Mouse (Mus musculus) Patski (cell line): ENCODE measurements around the gene Dph1. TPM values are rescaled to one million over a fixed set of nuclear protein-coding genes. Genes with fewer than 3 reads are reported as not detected.

Experiments used
- ATAC-seq: fragments of 100-300 bp; one replicate; pipeline ENCODE4 v1.8.0; 2021
- CTCF ChIA-PET: fragments of 350-600 bp; sonication (Branson Sonifier 250); formaldehyde crosslinking; loops from one replicate; lab custom pipeline; 2022; ENCODE audit warnings: inconsistent platforms; lab: Charles Lee
- POLR2A ChIA-PET: fragments of 350-600 bp; sonication (Branson Sonifier 250); formaldehyde crosslinking; loops from one replicate; lab custom pipeline; 2022; ENCODE audit warnings: antibody characterized with exemption, inconsistent platforms; lab: Charles Lee
- DNase-seq: peaks from one replicate; pipeline ENCODE4 v3.0.0-alpha.2; 2011; ENCODE audit warnings: low read depth, low spot score
- H3K27me3 ChIP-seq: fragments of 371-371 bp; one replicate; pipeline ENCODE4 v1.5.1; 2021
- CTCF ChIP-seq: fragments of 100-300 bp; IDR thresholded peaks from one replicate; pipeline ENCODE4 v1.5.1; 2021
- in situ Hi-C: fragments of 300-500 bp; cut with MboI; formaldehyde crosslinking; loops from 3 replicates; pipeline ENCODE4 v1.11.1; 2018; ENCODE audit warnings: low pct_unique_long_range_greater_than_20kb, mixed read lengths
- polyA plus RNA-seq: library from polyadenylated mRNA; unstranded; gene quantifications from one replicate; pipeline ENCODE4 v1.2.3, GENCODE M21; 2021

The Dph1 gene
- polyA plus RNA-seq, 1 experiment from 2014 or later, result 43.1 TPM

- in situ Hi-C loops, result no loop called here
Measured at GRCm38 (mm10) chr11:75141038-75141437, 50.0 kb downstream of the Dph1 start.

GRCm38 (mm10) chr11:75140431-75140830 lies 50.6 kb downstream of the Dph1 start:
- ATAC-seq, result no peak
- no peaks in the 10 kb centered on the region for H3K27me3 ChIP-seq
- DNase-seq, result no peak
- TF ChIP-seq CTCF, result no peak
- ChIA-PET POLR2A (interaction anchor here (1.5 to 1.6 kb wide), 2 partner anchors 10 to 93 kb away, joined by 3 read pairs; no protein-coding TSS in a partner anchor), CTCF (interaction anchor here (1.4 kb wide), 1 partner anchor 159 kb away, joined by 3 read pairs; no protein-coding TSS in a partner anchor)
- in situ Hi-C loops, result no loop called here

More at GRCm38 (mm10) chr11:75141038-75141437, 50.0 kb downstream of the Dph1 start:
- no peaks in the 10 kb centered on the region for H3K27me3 ChIP-seq
- no peak for TF ChIP-seq CTCF
- CTCF ChIA-PET, result interaction anchor here (1.4 kb wide), 2 partner anchors 160 to 175 kb away, joined by 3 read pairs; no protein-coding TSS in a partner anchor
- POLR2A ChIA-PET, result interaction anchor here (1.5 to 1.6 kb wide), 2 partner anchors 9 to 93 kb away, joined by 3 read pairs; no protein-coding TSS in a partner anchor
- DNase-seq (no peak), ATAC-seq (no peak)

GRCm38 (mm10) chr11:75139122-75139963 lies 51.7 kb downstream of the Dph1 start:
- ChIA-PET CTCF (interaction anchor here (1.0 to 2.0 kb wide), 3 partner anchors 15 to 158 kb away, joined by 3 to 5 read pairs (median 3); no protein-coding TSS in a partner anchor), POLR2A (no interaction called here)
- DNase-seq (no peak), ATAC-seq (no peak)
- H3K27me3 ChIP-seq, result no peaks in the 10 kb centered on the region
- in situ Hi-C loops, result no loop called here
- no peak for TF ChIP-seq CTCF

GRCm38 (mm10) chr11:75136666-75137398 lies 54.2 kb downstream of the Dph1 start:
- in situ Hi-C loops, result no loop called here
- ChIA-PET POLR2A (no interaction called here), CTCF (interaction anchor here (1.0 kb wide), 1 partner anchor 156 kb away, joined by 3 read pairs; no protein-coding TSS in a partner anchor)
- TF ChIP-seq CTCF, result no peak
- no peak for ATAC-seq
- no peak for DNase-seq
- no peaks in the 10 kb centered on the region for H3K27me3 ChIP-seq

- ATAC-seq, result no peak
- ChIA-PET CTCF (interaction anchor here (0.7 to 1.4 kb wide), 2 partner anchors 9 to 11 kb away, joined by 3 to 5 read pairs; no protein-coding TSS in a partner anchor), POLR2A (no interaction called here)
- in situ Hi-C loops, result no loop called here
- TF ChIP-seq CTCF, result no peak
- H3K27me3 ChIP-seq, result no peaks in the 10 kb centered on the region
- DNase-seq, result no peak
Measured at GRCm38 (mm10) chr11:75135358-75135757, 55.7 kb downstream of the Dph1 start.

- in situ Hi-C loops, result no loop called here
- TF ChIP-seq CTCF, result no peak
- ChIA-PET CTCF (interaction anchor here (1.4 kb wide), 1 partner anchor 11 kb away, joined by 5 read pairs; no protein-coding TSS in a partner anchor), POLR2A (no interaction called here)
- no peaks in the 10 kb centered on the region for H3K27me3 ChIP-seq
- ATAC-seq (no peak), DNase-seq (no peak)
Measured at GRCm38 (mm10) chr11:75134485-75135068, 56.5 kb downstream of the Dph1 start.

GRCm38 (mm10) chr11:75133951-75134350 lies 57.1 kb downstream of the Dph1 start:
- CTCF ChIA-PET, result no interaction called here
- TF ChIP-seq CTCF, result no peak
- in situ Hi-C loops, result no loop called here

GRCm38 (mm10) chr11:75133391-75133790 lies 57.6 kb downstream of the Dph1 start:
- DNase-seq (no peak), ATAC-seq (no peak)
- POLR2A ChIA-PET, result no interaction called here
- in situ Hi-C loops, result no loop called here
- TF ChIP-seq CTCF, result no peak
- CTCF ChIA-PET, result no interaction called here
- no peaks in the 10 kb centered on the region for H3K27me3 ChIP-seq

More at GRCm38 (mm10) chr11:75133951-75134350, 57.1 kb downstream of the Dph1 start:
- no peak for DNase-seq
- H3K27me3 ChIP-seq, result no peaks in the 10 kb centered on the region
- ATAC-seq, result no peak
- POLR2A ChIA-PET, result no interaction called here

GRCm38 (mm10) chr11:75132278-75132677 lies 58.8 kb downstream of the Dph1 start:
- in situ Hi-C loops, result no loop called here
- no peak for TF ChIP-seq CTCF
- DNase-seq (no peak), ATAC-seq (no peak)
- ChIA-PET POLR2A (interaction anchor here (0.8 kb wide), 2 partner anchors 17 to 19 kb away, joined by 3 to 4 read pairs; no protein-coding TSS in a partner anchor), CTCF (interaction anchor here (0.6 to 1.9 kb wide), 5 partner anchors 11 to 151 kb away, joined by 3 to 5 read pairs (median 3); partner anchors contain the start of gene Hic1)
- H3K27me3 ChIP-seq, result no peaks in the 10 kb centered on the region

- DNase-seq (no peak), ATAC-seq (no peak)
- in situ Hi-C loops, result no loop called here
- POLR2A ChIA-PET, result no interaction called here
- TF ChIP-seq CTCF, result no peak
- H3K27me3 ChIP-seq, result no peaks in the 10 kb centered on the region
- CTCF ChIA-PET, result interaction anchor here (1.0 to 1.9 kb wide), 4 partner anchors 10 to 150 kb away, joined by 3 to 5 read pairs (median 4); partner anchors contain the start of gene Hic1
Measured at GRCm38 (mm10) chr11:75131300-75131699, 59.7 kb downstream of the Dph1 start.
